Mouse (Mus musculus) hindbrain, postnatal 0 days (tissue): ENCODE results near the gene Bmpr2. TPM values are rescaled to one million over a fixed set of nuclear protein-coding genes. Genes with fewer than 3 reads are reported as not detected.
A peak's percentile ranks its signal among the peaks of the same experiment; 100 is the strongest.

ENCODE experiments used
- ATAC-seq: fragments of 200-750 bp; cut with Nextera tagmentation; 2 replicates; pipeline ENCODE4 v1.8.0; 2017; ENCODE audit warnings: mild to moderate bottlenecking, moderate TSS enrichment, moderate library complexity
- DNase-seq: peaks from one replicate; pipeline ENCODE4 v3.0.0-alpha.2; 2015; ENCODE audit warnings: low spot score
- H3K27ac ChIP-seq: fragments of 300-500 bp; sonication (generic); 2 replicates; pipeline ENCODE4 v1.5.1; 2014; ENCODE audit warnings: mild to moderate bottlenecking
- H3K27me3 ChIP-seq: fragments of 300-500 bp; sonication (generic); 2 replicates; pipeline ENCODE4 v1.6.1; 2014; ENCODE audit warnings: low read length, mixed read lengths; ENCODE audit not compliant: insufficient read depth
- H3K36me3 ChIP-seq: fragments of 300-500 bp; sonication (generic); 2 replicates; pipeline ENCODE4 v1.6.1; 2014; ENCODE audit warnings: low read length, mixed read lengths; ENCODE audit not compliant: insufficient read depth
- H3K4me1 ChIP-seq: fragments of 300-500 bp; sonication (generic); 2 replicates; pipeline ENCODE4 v1.6.1; 2014; ENCODE audit warnings: antibody characterized with exemption, low read length, mixed read lengths; ENCODE audit not compliant: insufficient read depth
- H3K4me2 ChIP-seq: fragments of 300-500 bp; sonication (generic); 2 replicates; pipeline ENCODE4 v1.6.1; 2014; ENCODE audit warnings: low read depth, mild to moderate bottlenecking, low read length, moderate library complexity, mixed read lengths
- H3K4me3 ChIP-seq: fragments of 300-500 bp; sonication (generic); 2 replicates; pipeline ENCODE4 v1.5.1; 2014; ENCODE audit warnings: low read length
- H3K9ac ChIP-seq: fragments of 300-500 bp; sonication (generic); replicated peaks from 2 replicates; pipeline ENCODE4 v1.6.1; 2014; ENCODE audit warnings: mild to moderate bottlenecking, low read length, moderate library complexity, mixed read lengths
- H3K9me3 ChIP-seq: fragments of 300-500 bp; sonication (generic); 2 replicates; pipeline ENCODE4 v1.6.1; 2016; ENCODE audit warnings: low read length, mixed read lengths
- CTCF ChIP-seq: IDR thresholded peaks from 2 replicates; pipeline ENCODE4 v1.5.1; 2016; ENCODE audit warnings: antibody characterized with exemption, control low read depth, low read depth
- WGBS: fragments of 180-500 bp; shearing (Covaris S2); extraction: QIAGEN DNeasy Blood & Tissue Kit; methylation state at CpG from one replicate; pipeline ENCODE4 v1.1.7; 2014; 5-methylcytosine and 5-hydroxymethylcytosine counted together
- polyA plus RNA-seq: library from polyadenylated mRNA; unstranded; fragments of >200 nt; fragmentation: Nextera tagmentation; extraction: Ambion mirVana; gene quantifications from 2 replicates; pipeline ENCODE4 v1.2.1, GENCODE M21; 2015
- total RNA-seq: library from RNA; depleted of rRNA; stranded (reverse); fragments of >200 nt; gene quantifications from 2 replicates; pipeline ENCODE4 v1.2.3, GENCODE M21; 2014

The Bmpr2 gene
- total and polyA plus RNA-seq, 2 experiments from 2014 or later = 9.2 to 59.8 TPM

DNA sequence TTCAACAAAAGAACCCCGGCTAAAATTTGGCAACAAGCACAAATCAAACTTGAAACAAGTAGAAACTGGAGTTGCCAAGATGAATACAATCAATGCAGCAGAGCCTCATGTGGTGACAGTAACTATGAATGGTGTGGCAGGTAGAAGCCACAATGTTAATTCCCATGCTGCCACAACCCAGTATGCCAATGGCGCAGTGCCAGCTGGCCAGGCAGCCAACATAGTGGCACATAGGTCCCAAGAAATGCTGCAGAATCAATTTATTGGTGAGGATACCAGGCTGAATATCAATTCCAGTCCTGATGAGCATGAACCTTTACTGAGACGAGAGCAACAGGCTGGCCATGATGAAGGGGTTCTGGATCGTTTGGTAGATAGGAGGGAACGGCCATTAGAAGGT is 104.8 kb downstream of the Bmpr2 start:
- Histone ChIP-seq H3K27me3 (no peaks in the 10 kb centered on the region), H3K4me1 (no peaks in the 10 kb centered on the region), H3K36me3 (peaks cover 40% of the 10 kb centered on the region), H3K9ac (no peak overlapping the region), H3K9me3 (no peaks in the 10 kb centered on the region), H3K4me2 (no peak overlapping the region), H3K27ac (no peak overlapping the region), H3K4me3 (no peak overlapping the region)
- DNase-seq (no peak), ATAC-seq (no peak)
- no peak for TF ChIP-seq CTCF
- 89% methylated on average over 5 of the region's 5 CpGs for WGBS

GRCm38 (mm10) chr1:59874023-59874422 is 110.8 kb downstream of the Bmpr2 start:
- Histone ChIP-seq H3K27me3 (no peaks in the 10 kb centered on the region), H3K4me3 (no peak overlapping the region), H3K36me3 (peaks cover 12% of the 10 kb centered on the region; the same call in 1 of the 2 replicates), H3K9ac (no peak overlapping the region), H3K4me2 (no peak overlapping the region), H3K27ac (no peak overlapping the region), H3K4me1 (no peaks in the 10 kb centered on the region), H3K9me3 (no peaks in the 10 kb centered on the region)
- DNase-seq (no peak), ATAC-seq (no peak)
- WGBS = 86% methylated on average over 3 of the region's 3 CpGs
- peak; percentile 39 for TF ChIP-seq CTCF

DNA sequence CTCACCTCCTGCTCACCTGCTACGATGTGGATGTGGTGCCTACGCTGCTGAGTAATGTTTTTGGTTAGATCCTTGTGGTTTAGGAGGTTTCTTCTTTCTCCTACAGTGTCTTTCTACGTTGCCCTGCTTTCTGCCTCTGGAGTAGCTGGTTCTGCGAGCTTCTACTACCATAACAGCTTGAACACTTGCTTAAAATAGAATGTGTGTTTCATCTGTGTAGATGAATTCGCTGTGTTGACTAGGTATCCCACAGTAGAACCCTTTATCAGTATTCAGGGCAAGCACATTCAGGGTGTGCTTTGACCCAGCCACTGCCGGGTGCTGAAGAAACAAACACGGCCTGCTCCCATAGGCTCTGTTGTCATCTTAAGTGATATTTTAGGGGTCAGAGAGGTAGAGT is 114.9 kb downstream of the Bmpr2 start:
- WGBS = 91% methylated on average over 7 of the region's 7 CpGs
- H3K27me3 ChIP-seq = no peaks in the 10 kb centered on the region
- no peaks in the 10 kb centered on the region for H3K4me1 ChIP-seq
- no peak overlapping the region for H3K4me3 ChIP-seq
- no peak overlapping the region for H3K9ac ChIP-seq
- no peak overlapping the region for H3K4me2 ChIP-seq
- H3K27ac ChIP-seq = no peak overlapping the region
- ATAC-seq = no peak
- TF ChIP-seq CTCF = no peak
- H3K9me3 ChIP-seq = no peaks in the 10 kb centered on the region
- DNase-seq = no peak
- peaks cover 8% of the 10 kb centered on the region for H3K36me3 ChIP-seq

DNA sequence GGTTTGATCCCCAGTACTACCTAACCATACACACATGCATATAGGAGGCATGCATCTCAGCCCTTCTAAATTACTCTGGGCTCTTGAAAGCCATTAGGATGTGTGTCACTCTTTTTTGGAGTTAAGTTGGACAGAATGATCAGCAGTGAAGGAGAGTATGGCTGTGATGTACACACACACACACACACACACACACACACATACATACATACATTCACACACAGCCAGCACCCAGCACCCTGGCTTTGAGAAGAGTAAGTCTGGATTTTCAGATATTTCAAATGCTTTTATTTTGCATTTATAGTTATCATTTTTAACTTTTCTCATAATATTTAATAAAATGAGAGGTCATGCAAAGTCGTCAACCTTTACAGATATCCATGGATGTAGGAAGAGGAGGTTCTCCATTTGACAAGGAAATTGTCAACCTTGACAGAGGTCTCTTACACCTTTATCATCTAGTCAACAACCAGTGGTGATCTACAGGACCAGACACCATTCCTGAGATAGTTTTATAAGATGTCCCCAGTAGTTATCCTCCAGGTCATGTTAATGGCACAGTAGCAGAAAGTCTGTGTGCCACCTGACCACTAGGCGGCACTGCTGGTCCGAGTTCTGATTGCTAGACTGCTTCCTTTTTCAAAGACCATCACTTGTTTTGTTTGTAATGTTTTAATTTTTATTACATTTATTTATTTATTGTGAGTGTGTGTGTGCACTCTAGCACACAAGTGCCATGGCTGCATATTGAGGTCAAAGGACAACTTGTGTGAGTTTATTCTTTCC is 120.3 kb downstream of the Bmpr2 start:
- peak; percentile 63; the same call in 1 of the 2 replicates for ATAC-seq
- TF ChIP-seq CTCF = peak; percentile 94
- 33% methylated on average over 3 of the region's 3 CpGs for WGBS

DNA sequence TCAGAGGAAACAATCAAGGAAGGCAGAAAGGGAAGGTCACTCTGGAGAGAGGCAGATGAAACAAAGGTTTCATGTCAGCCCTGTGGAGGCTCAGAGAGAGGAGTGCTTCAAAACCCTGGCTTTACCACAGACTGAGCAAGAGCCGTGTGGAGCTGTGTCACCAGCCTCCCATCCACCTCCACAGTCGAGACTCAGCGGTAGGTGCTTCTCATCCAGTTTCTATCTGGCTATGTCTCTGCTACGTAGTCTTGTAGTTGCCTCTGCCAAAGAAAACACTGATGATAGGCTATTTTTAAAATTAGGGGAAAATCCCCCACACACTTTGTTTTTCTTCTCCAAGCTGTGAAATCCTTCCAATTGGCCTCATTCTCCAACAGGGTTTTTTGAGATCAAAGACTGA is 123.7 kb downstream of the Bmpr2 start:
- 56% methylated on average over 4 of the region's 4 CpGs for WGBS

More for the DNA sequence above, 120.3 kb downstream of the Bmpr2 start:
- H3K4me3 ChIP-seq = no peak overlapping the region
- H3K4me1 ChIP-seq = peaks cover 3% of the 10 kb centered on the region; the same call in 1 of the 2 replicates
- DNase-seq = peak; percentile 82
- peaks cover 8% of the 10 kb centered on the region for H3K36me3 ChIP-seq
- no peaks in the 10 kb centered on the region for H3K27me3 ChIP-seq
- H3K27ac ChIP-seq = no peak overlapping the region
- no peak overlapping the region for H3K4me2 ChIP-seq
- H3K9me3 ChIP-seq = no peaks in the 10 kb centered on the region
- no peak overlapping the region for H3K9ac ChIP-seq

DNA sequence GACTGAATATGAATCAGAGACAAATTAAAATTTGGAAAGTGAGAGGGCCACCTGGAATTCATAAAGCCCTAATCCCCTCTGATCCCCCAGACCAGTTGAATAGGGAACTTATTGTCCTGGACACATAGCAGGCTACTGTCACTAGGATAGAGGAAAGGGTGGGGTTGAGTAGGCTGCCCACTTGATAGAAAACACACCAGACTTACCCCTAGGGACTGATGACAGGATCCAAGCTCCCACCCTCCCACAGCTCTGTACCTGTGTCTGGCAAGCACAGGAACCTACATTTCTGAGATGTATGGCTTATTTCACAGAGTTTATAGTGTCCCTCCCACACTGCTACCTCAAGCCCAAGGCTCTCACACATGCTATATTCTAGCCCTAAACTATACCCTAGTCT is 124.8 kb downstream of the Bmpr2 start:
- no peak overlapping the region for H3K4me3 ChIP-seq
- DNase-seq (no peak), ATAC-seq (no peak)
- H3K27me3 ChIP-seq = no peaks in the 10 kb centered on the region
- H3K9me3 ChIP-seq = no peaks in the 10 kb centered on the region
- H3K9ac ChIP-seq = no peak overlapping the region
- no peak overlapping the region for H3K27ac ChIP-seq
- no peaks in the 10 kb centered on the region for H3K36me3 ChIP-seq
- H3K4me2 ChIP-seq = no peak overlapping the region
- H3K4me1 ChIP-seq = peaks cover 3% of the 10 kb centered on the region; the same call in 1 of the 2 replicates
- TF ChIP-seq CTCF = no peak

More for the DNA sequence above, 123.7 kb downstream of the Bmpr2 start:
- Histone ChIP-seq H3K36me3 (no peaks in the 10 kb centered on the region), H3K4me2 (no peak overlapping the region), H3K27ac (no peak overlapping the region), H3K4me1 (peaks cover 3% of the 10 kb centered on the region; the same call in 1 of the 2 replicates), H3K27me3 (no peaks in the 10 kb centered on the region), H3K9ac (no peak overlapping the region), H3K9me3 (no peaks in the 10 kb centered on the region), H3K4me3 (no peak overlapping the region)
- no peak for DNase-seq
- ATAC-seq = no peak
- no peak for TF ChIP-seq CTCF

- TF ChIP-seq CTCF = no peak
- WGBS = 74% methylated on average over 4 of the region's 4 CpGs
- DNase-seq = no peak
Observed at GRCm38 (mm10) chr1:59891185-59891584, 128.0 kb downstream of the Bmpr2 start.

More at GRCm38 (mm10) chr1:59891185-59891584, 128.0 kb downstream of the Bmpr2 start:
- H3K4me2 ChIP-seq = no peak overlapping the region
- peaks cover 3% of the 10 kb centered on the region; the same call in 1 of the 2 replicates for H3K4me1 ChIP-seq
- no peak for ATAC-seq
- H3K9ac ChIP-seq = no peak overlapping the region
- H3K36me3 ChIP-seq = no peaks in the 10 kb centered on the region
- H3K27ac ChIP-seq = no peak overlapping the region
- H3K27me3 ChIP-seq = no peaks in the 10 kb centered on the region
- no peaks in the 10 kb centered on the region for H3K9me3 ChIP-seq
- no peak overlapping the region for H3K4me3 ChIP-seq
